Mouse (Mus musculus) forebrain, postnatal 0 days (tissue): ENCODE measurements around the gene Ssbp3. TPM values are rescaled to one million over a fixed set of nuclear protein-coding genes. Genes with fewer than 3 reads are reported as not detected.

Experiments
- ATAC-seq: fragments of 200-750 bp; cut with Nextera tagmentation; 2 replicates; pipeline ENCODE4 v1.8.0; 2017; ENCODE audit warnings: mild to moderate bottlenecking, moderate library complexity
- DNase-seq: peaks from one replicate; pipeline ENCODE4 v3.0.0-alpha.2; 2015
- H3K27ac ChIP-seq: fragments of 300-500 bp; sonication (generic); 2 replicates; pipeline ENCODE4 v1.5.1; 2014; ENCODE audit warnings: low read depth, mild to moderate bottlenecking, antibody characterized with exemption, low read length, moderate library complexity, mixed read lengths
- H3K27me3 ChIP-seq: fragments of 300-500 bp; sonication (generic); 2 replicates; pipeline ENCODE4 v1.6.1; 2014; ENCODE audit warnings: mild to moderate bottlenecking, low read length, mixed read lengths; ENCODE audit not compliant: insufficient read depth
- H3K36me3 ChIP-seq: fragments of 300-500 bp; sonication (generic); 2 replicates; pipeline ENCODE4 v1.6.1; 2014; ENCODE audit warnings: mild to moderate bottlenecking, moderate library complexity; ENCODE audit not compliant: insufficient read depth
- H3K4me1 ChIP-seq: fragments of 300-500 bp; sonication (generic); 2 replicates; pipeline ENCODE4 v1.6.1; 2014; ENCODE audit warnings: antibody characterized with exemption; ENCODE audit not compliant: insufficient read depth
- H3K4me2 ChIP-seq: fragments of 300-500 bp; sonication (generic); 2 replicates; pipeline ENCODE4 v1.6.1; 2014; ENCODE audit warnings: low read depth, mild to moderate bottlenecking, moderate library complexity
- H3K4me3 ChIP-seq: fragments of 300-500 bp; sonication (generic); 2 replicates; pipeline ENCODE4 v1.5.1; 2014; ENCODE audit warnings: low read depth, low read length, mixed read lengths
- H3K9ac ChIP-seq: fragments of 300-500 bp; sonication (generic); 2 replicates; pipeline ENCODE4 v1.6.1; 2014; ENCODE audit warnings: mild to moderate bottlenecking
- H3K9me3 ChIP-seq: fragments of 300-500 bp; sonication (generic); 2 replicates; pipeline ENCODE4 v1.6.1; 2016; ENCODE audit warnings: low read length
- CTCF ChIP-seq: sonication (generic); IDR thresholded peaks from 2 replicates; pipeline ENCODE4 v1.5.1; 2016; ENCODE audit warnings: antibody characterized with exemption, control low read depth, low read depth
- WGBS: fragments of 180-500 bp; shearing (Covaris S2); extraction: QIAGEN DNeasy Blood & Tissue Kit; methylation state at CpG from one replicate; pipeline ENCODE4 v1.1.7; 2014; 5-methylcytosine and 5-hydroxymethylcytosine counted together
- polyA plus RNA-seq: library from polyadenylated mRNA; unstranded; fragments of >200 nt; fragmentation: Nextera tagmentation; extraction: Ambion mirVana; gene quantifications from 2 replicates; pipeline ENCODE4 v1.2.1, GENCODE M21; 2015
- total RNA-seq: library from RNA; depleted of rRNA; stranded (reverse); fragments of >200 nt; gene quantifications from 2 replicates; pipeline ENCODE4 v1.2.3, GENCODE M21; 2014

Gene Ssbp3
- total and polyA plus RNA-seq, 2 experiments from 2014 or later = 117 to 137 TPM

DNA sequence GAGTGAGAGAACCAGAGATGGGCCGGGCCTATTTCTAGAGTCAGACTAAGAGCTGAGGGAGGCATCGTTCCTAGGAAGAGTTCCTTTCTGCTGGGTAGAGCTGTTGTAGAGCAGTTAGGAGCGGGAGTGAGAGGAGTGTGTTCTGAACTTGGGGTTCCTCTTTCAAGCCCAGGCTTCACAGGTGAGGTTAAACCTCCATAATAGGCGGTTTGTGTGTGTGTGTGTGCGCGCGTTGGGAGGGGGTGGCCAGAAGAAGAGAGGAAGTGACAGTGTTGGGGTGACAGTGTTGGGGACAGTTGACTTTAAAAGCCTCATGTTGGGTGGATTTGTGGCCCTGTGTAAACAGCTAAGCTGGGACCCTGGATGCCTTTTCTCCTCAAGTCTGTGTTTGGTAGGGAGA lies 22.1 kb downstream of the Ssbp3 start:
- Histone ChIP-seq H3K9ac (no peak overlapping the region), H3K36me3 (peaks cover 9% of the 10 kb centered on the region; the same call in 1 of the 2 replicates), H3K4me1 (peaks cover 26% of the 10 kb centered on the region; the same call in 1 of the 2 replicates), H3K4me3 (no peak overlapping the region), H3K27me3 (no peaks in the 10 kb centered on the region), H3K27ac (no peak overlapping the region), H3K4me2 (no peak overlapping the region), H3K9me3 (no peaks in the 10 kb centered on the region)
- ATAC-seq = no peak
- no peak for TF ChIP-seq CTCF
- WGBS = 95% methylated on average over 7 of the region's 7 CpGs
- DNase-seq = no peak

GRCm38 (mm10) chr4:106933813-106934482 lies 23.4 kb downstream of the Ssbp3 start:
- 73% methylated on average over 9 of the region's 9 CpGs for WGBS
- Histone ChIP-seq H3K9ac (no peak overlapping the region), H3K4me2 (no peak overlapping the region), H3K9me3 (no peaks in the 10 kb centered on the region), H3K36me3 (peaks cover 9% of the 10 kb centered on the region; the same call in 1 of the 2 replicates), H3K27me3 (no peaks in the 10 kb centered on the region), H3K4me1 (peaks cover 27% of the 10 kb centered on the region; the same call in 1 of the 2 replicates), H3K27ac (no peak overlapping the region), H3K4me3 (no peak overlapping the region)
- ATAC-seq (no peak), DNase-seq (no peak)
- TF ChIP-seq CTCF = no peak

DNA sequence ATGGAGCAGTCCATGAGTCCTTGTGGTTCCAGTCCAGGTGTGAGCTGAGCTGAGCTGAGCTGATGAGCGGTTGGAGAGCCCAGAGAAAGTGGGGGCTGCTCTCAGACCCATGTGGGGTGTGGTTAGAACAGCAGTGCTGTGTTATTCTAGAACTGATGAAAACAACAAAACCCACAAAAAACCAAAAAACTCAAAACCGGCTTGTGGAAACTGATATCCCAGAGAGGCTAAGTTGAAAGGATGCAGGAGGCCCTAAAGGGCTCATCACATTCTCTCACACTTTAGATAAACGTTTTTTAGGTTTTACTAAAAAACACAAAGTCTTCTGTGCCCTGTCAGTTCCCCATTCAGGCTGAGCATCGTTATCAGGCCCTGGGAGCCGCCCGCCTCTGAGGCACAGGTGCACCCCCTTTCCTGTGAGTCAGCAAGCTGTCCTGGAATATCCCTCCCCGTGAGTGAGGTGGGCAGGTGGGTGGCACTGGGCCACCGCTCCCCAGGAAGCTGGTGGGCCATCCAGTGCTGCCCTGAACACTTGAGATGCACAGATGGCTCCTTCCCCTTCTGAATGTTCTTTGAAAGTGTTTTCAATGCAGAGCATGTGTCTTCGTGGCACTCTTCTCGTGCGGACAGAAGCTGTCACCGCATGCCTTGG lies 24.6 kb downstream of the Ssbp3 start:
- Histone ChIP-seq H3K4me1 (peaks cover 29% of the 10 kb centered on the region), H3K27me3 (no peaks in the 10 kb centered on the region), H3K4me2 (no peak overlapping the region), H3K9ac (0 out of 2 replicates have a peak overlapping the region, but pooled peaks have one; percentile 6), H3K27ac (peak overlapping the region; percentile 5; the same call in 1 of the 2 replicates), H3K36me3 (peaks cover 9% of the 10 kb centered on the region; the same call in 1 of the 2 replicates), H3K9me3 (no peaks in the 10 kb centered on the region), H3K4me3 (no peak overlapping the region)
- no peak for DNase-seq
- peak; percentile 41 for ATAC-seq
- WGBS = 31% methylated on average over 12 of the region's 12 CpGs
- no peak for TF ChIP-seq CTCF

DNA sequence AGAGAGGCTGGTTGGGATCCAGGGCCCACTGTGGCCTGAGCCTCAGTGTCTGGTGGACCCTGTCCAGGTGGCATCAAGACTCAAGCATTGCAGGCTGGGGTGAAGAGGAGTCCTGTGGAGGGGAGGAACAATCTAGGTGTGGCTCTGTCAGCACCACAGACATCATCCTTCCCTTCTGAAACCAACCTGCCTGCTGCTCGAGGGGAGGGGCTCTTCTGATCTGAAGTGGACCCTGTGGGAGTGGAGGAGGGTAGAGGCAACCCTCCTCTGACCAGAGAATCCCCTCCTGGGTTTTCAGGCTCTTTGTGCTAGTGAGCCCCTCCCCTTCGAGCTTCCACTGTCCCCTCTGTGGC lies 25.1 kb downstream of the Ssbp3 start:
- peaks cover 31% of the 10 kb centered on the region for H3K4me1 ChIP-seq
- H3K27me3 ChIP-seq = no peaks in the 10 kb centered on the region
- H3K4me3 ChIP-seq = no peak overlapping the region
- H3K36me3 ChIP-seq = peaks cover 9% of the 10 kb centered on the region; the same call in 1 of the 2 replicates
- H3K27ac ChIP-seq = 0 out of 2 replicates have a peak overlapping the region, but pooled peaks have one; percentile 5
- H3K4me2 ChIP-seq = no peak overlapping the region
- peak overlapping the region; percentile 6; the same call in 1 of the 2 replicates for H3K9ac ChIP-seq
- TF ChIP-seq CTCF = no peak
- no peaks in the 10 kb centered on the region for H3K9me3 ChIP-seq
- ATAC-seq = no peak
- no peak for DNase-seq
- WGBS = 9% methylated on average over 2 of the region's 2 CpGs

GRCm38 (mm10) chr4:106936041-106936440 lies 25.5 kb downstream of the Ssbp3 start:
- DNase-seq = no peak
- Histone ChIP-seq H3K27ac (no peak overlapping the region), H3K4me2 (no peak overlapping the region), H3K36me3 (peaks cover 9% of the 10 kb centered on the region; the same call in 1 of the 2 replicates), H3K4me1 (peaks cover 36% of the 10 kb centered on the region), H3K27me3 (no peaks in the 10 kb centered on the region), H3K9ac (peak overlapping the region; percentile 6), H3K4me3 (no peak overlapping the region), H3K9me3 (no peaks in the 10 kb centered on the region)
- WGBS = 47% methylated on average over 3 of the region's 3 CpGs
- TF ChIP-seq CTCF = no peak
- no peak for ATAC-seq

- Histone ChIP-seq H3K27me3 (no peaks in the 10 kb centered on the region), H3K4me2 (no peak overlapping the region), H3K27ac (no peak overlapping the region), H3K9me3 (no peaks in the 10 kb centered on the region), H3K9ac (0 out of 2 replicates have a peak overlapping the region, but pooled peaks have one; percentile 6), H3K36me3 (peaks cover 9% of the 10 kb centered on the region; the same call in 1 of the 2 replicates), H3K4me3 (no peak overlapping the region), H3K4me1 (peaks cover 43% of the 10 kb centered on the region)
- WGBS = 18% methylated on average over 8 of the region's 8 CpGs
- ATAC-seq = no peak
- DNase-seq = no peak
- no peak for TF ChIP-seq CTCF
These were observed 26.2 kb downstream of the Ssbp3 start for GRCm38 (mm10) chr4:106936741-106937140.
